Mouse (Mus musculus) forebrain, embryonic 15.5 days (tissue): ENCODE results near the gene Mpp5. TPM values are rescaled to one million over a fixed set of nuclear protein-coding genes. Genes with fewer than 3 reads are reported as not detected.

ENCODE experiments used
- ATAC-seq: fragments of 200-750 bp; cut with Nextera tagmentation; replicated peaks from 2 replicates; pipeline ENCODE4 v1.8.0; 2017; ENCODE audit warnings: mild to moderate bottlenecking, moderate TSS enrichment, moderate library complexity
- H3K27ac ChIP-seq: fragments of 300-500 bp; sonication (generic); replicated peaks from 2 replicates; pipeline ENCODE4 v1.5.1; 2015; ENCODE audit warnings: mild to moderate bottlenecking, inconsistent platforms
- H3K27me3 ChIP-seq: fragments of 300-500 bp; sonication (generic); 2 replicates; pipeline ENCODE4 v1.6.1; 2015; ENCODE audit warnings: inconsistent platforms
- H3K36me3 ChIP-seq: fragments of 300-500 bp; sonication (generic); 2 replicates; pipeline ENCODE4 v1.6.1; 2015; ENCODE audit warnings: mild to moderate bottlenecking, inconsistent platforms
- H3K4me1 ChIP-seq: fragments of 300-500 bp; sonication (generic); 2 replicates; pipeline ENCODE4 v1.6.1; 2015; ENCODE audit warnings: inconsistent platforms
- H3K4me2 ChIP-seq: fragments of 300-500 bp; sonication (generic); replicated peaks from 2 replicates; pipeline ENCODE4 v1.6.1; 2015; ENCODE audit warnings: mild to moderate bottlenecking, inconsistent platforms
- H3K4me3 ChIP-seq: fragments of 300-500 bp; sonication (generic); 2 replicates; pipeline ENCODE4 v1.5.1; 2015; ENCODE audit warnings: mild to moderate bottlenecking, inconsistent platforms
- H3K9ac ChIP-seq: fragments of 300-500 bp; sonication (generic); replicated peaks from 2 replicates; pipeline ENCODE4 v1.6.1; 2015; ENCODE audit warnings: mild to moderate bottlenecking, inconsistent platforms
- H3K9me3 ChIP-seq: fragments of 300-500 bp; sonication (generic); 2 replicates; pipeline ENCODE4 v1.6.1; 2016; ENCODE audit warnings: inconsistent platforms
- WGBS: fragments of 180-500 bp; shearing (Covaris S2); methylation state at CpG from one replicate; pipeline ENCODE4 v1.1.7; 2015; ENCODE audit warnings: mixed read lengths; 5-methylcytosine and 5-hydroxymethylcytosine counted together
- polyA plus RNA-seq: library from polyadenylated mRNA; unstranded; fragments of >200 nt; fragmentation: Nextera tagmentation; extraction: Ambion mirVana; gene quantifications from 2 replicates; pipeline ENCODE4 v1.2.1, GENCODE M21; 2015

The Mpp5 gene
- polyA plus RNA-seq, 1 experiment from 2014 or later: 16.9 TPM

DNA sequence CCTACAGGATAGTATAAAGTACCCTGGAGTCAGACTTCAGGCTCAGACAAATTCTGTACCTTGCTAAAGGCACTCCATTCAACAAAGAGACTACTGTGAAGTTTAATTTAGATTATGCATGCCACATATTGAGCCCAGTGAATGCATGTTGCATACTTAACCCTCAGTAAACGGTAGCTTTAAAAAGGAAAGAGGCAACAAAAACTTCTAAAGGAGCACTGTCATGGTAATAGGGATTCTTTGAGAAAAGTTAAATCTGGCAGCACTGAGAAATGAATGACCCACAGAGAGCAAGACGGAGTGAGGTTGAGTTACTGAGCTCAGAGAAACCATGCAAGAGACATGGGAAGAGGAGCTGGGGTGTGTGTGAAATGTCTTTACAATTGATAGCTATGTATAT lies 29.2 kb downstream of the Mpp5 start:
- peak; percentile 61 for ATAC-seq
- H3K9ac ChIP-seq: no peak overlapping the region
- H3K27me3 ChIP-seq: no peaks in the 10 kb centered on the region
- no peaks in the 10 kb centered on the region for H3K9me3 ChIP-seq
- no peaks in the 10 kb centered on the region for H3K36me3 ChIP-seq
- H3K4me2 ChIP-seq: no peak overlapping the region
- H3K27ac ChIP-seq: no peak overlapping the region
- no peak overlapping the region for H3K4me3 ChIP-seq
- H3K4me1 ChIP-seq: 0 out of 2 replicates have a peak, but pooled peaks cover 5% of the 10 kb centered on the region
- 2% methylated on average over 2 of the region's 2 CpGs for WGBS

DNA sequence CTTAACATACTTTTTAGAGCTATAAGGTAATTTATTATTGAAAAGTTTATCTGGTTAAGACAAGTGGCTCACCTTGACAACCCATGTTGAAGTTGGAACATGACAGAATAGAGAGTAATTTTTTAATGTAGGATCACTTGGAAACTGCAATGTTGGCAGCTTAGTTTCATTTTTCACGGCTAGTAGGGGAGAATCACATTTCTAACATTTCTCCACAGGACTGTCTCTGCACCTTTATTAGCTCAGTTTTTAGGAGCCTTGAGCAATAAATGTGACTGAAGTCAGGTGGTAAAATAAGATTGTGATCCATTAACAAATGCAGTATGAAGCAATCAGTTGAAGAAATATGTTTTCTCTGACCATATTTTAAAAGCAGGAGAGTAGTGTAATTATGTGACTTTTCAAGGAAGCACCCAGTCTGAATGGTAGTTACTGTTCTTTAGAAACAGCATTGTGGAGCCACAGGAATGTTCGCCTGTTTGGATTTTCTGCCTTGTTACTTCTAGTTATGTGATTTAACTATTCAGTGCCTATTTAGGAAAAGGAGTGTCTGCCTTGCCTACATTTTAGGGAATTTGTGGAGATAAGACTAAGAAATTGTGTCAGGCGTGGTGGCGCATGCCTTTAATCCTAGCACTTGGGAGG lies 29.8 kb downstream of the Mpp5 start:
- no peak overlapping the region for H3K4me3 ChIP-seq
- ATAC-seq: no peak
- 0 out of 2 replicates have a peak, but pooled peaks cover 5% of the 10 kb centered on the region for H3K4me1 ChIP-seq
- H3K36me3 ChIP-seq: no peaks in the 10 kb centered on the region
- H3K9me3 ChIP-seq: no peaks in the 10 kb centered on the region
- H3K4me2 ChIP-seq: no peak overlapping the region
- H3K27me3 ChIP-seq: no peaks in the 10 kb centered on the region
- H3K9ac ChIP-seq: no peak overlapping the region
- H3K27ac ChIP-seq: no peak overlapping the region
- 43% methylated on average over 4 of the region's 4 CpGs for WGBS

DNA sequence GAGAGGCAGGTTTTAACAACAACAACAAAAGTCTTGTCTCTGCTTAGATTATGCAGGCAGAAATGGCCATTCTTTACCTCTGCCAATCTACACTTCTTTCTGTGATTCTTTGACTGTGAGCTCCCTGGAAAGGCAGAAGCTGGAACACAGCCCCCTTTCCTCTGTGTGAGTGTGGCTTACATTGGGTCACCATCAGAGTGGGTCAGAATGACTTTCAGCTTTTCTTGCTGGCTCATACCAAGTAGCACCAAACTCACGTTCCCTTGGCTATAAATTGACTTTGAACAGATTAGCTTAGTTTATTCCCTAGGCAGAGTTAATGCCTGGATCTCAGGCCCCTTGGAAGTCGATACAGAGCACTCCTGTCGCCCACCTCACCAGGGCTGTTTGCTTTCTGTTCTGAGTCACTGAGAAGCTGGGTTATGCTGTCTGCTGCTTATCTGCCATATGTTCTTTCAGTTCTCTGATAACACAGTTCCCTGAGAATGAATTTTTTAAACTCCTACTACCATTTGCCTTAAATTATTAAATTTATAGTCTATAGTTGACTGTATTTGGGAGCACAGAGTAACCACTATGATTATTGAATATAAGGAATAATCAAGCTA lies 39.7 kb downstream of the Mpp5 start:
- Histone ChIP-seq H3K4me3 (no peak overlapping the region), H3K27me3 (no peaks in the 10 kb centered on the region), H3K27ac (no peak overlapping the region), H3K36me3 (no peaks in the 10 kb centered on the region), H3K9ac (no peak overlapping the region), H3K9me3 (no peaks in the 10 kb centered on the region), H3K4me1 (no peaks in the 10 kb centered on the region), H3K4me2 (no peak overlapping the region)
- WGBS: 60% methylated on average over 3 of the region's 3 CpGs
- no peak for ATAC-seq

DNA sequence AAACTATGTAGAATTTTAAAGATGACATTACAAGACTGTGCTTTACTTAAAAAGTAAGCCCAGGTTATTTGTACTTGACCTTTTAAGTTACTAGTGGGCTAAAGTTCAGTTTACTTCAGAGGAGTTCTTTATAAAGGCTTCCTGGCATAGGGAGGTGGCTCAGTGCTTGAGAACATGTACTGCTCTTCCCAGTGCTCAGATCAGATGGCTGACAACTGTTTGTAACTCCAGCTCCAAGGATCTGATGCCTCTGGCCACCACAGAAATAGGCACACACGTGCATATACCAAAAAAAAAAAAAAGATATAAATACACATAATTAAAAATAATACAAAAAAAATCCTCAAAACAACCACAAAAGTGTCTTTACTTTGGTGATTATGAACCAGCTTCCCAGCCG lies 42.1 kb downstream of the Mpp5 start:
- WGBS: 76% methylated on average over 2 of the region's 2 CpGs
- Histone ChIP-seq H3K9ac (no peak overlapping the region), H3K4me1 (0 out of 2 replicates have a peak, but pooled peaks cover 3% of the 10 kb centered on the region), H3K9me3 (no peaks in the 10 kb centered on the region), H3K27ac (no peak overlapping the region), H3K4me2 (no peak overlapping the region), H3K36me3 (no peaks in the 10 kb centered on the region), H3K27me3 (no peaks in the 10 kb centered on the region), H3K4me3 (no peak overlapping the region)
- no peak for ATAC-seq

DNA sequence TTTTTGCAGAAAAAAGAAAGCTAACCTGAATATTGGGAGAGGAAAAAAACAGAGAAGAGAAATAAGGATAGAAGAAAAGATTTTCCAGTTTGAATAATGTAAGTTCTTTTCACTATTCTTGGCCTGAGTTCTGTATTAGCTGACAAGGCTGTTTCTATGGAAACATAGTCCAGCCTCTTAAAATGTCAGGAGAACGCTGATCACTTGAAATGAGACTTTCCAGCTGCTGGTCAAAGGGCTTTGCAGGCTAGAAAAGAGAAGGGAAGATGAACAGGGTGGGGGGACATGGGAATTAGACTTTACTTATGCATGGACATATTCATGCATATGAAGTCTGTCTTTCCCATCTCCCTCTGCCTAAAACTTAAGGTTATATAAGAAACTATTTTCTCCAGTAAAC lies 45.5 kb downstream of the Mpp5 start:
- Histone ChIP-seq H3K36me3 (no peaks in the 10 kb centered on the region), H3K4me3 (no peak overlapping the region), H3K9me3 (no peaks in the 10 kb centered on the region), H3K4me1 (0 out of 2 replicates have a peak, but pooled peaks cover 3% of the 10 kb centered on the region), H3K27ac (no peak overlapping the region), H3K4me2 (no peak overlapping the region), H3K9ac (no peak overlapping the region), H3K27me3 (no peaks in the 10 kb centered on the region)
- 6% methylated on average over 1 of the region's 1 CpGs for WGBS
- ATAC-seq: no peak

DNA sequence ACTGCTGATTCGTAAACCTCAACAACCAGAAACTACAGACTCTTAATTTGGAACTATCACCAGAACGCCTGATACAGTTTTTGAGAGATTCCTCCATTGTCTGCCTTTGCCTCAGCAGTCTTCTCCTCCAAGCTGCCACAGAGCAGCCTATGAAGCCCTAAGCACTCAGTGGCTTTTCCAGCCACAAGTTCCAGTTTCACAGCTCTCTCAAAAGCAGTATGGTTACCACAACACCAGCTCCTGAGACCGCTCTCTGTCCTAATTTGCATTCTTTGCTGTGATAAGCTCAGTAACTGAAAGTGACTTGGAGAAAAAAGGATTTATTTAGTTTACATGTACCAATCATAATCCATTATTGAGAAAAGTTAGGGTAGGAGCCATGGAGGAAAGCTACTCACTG lies 51.3 kb downstream of the Mpp5 start:
- Histone ChIP-seq H3K36me3 (no peaks in the 10 kb centered on the region), H3K9ac (no peak overlapping the region), H3K9me3 (no peaks in the 10 kb centered on the region), H3K27me3 (no peaks in the 10 kb centered on the region), H3K27ac (no peak overlapping the region), H3K4me3 (no peak overlapping the region), H3K4me1 (no peaks in the 10 kb centered on the region), H3K4me2 (no peak overlapping the region)
- no peak for ATAC-seq
- WGBS: 90% methylated on average over 3 of the region's 3 CpGs

DNA sequence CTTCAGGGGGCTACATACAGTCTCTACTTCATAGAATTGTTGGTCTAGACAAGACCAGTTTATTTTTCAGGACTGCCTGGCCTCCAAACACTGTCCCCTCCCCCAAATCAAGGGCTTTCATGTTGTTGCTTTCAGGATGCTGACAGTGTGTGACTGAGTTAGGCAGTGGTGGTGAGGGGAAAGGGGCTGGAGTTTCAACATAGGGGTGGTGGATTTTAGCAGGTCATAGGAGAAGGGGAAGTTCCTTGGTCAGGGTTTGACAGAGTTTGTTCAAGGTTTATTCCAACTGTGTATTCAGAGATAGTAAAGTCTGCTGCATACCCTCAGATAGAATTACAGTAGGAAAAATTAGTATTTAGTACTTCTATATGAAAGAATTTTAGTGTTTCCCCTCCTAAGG lies 53.1 kb downstream of the Mpp5 start:
- Histone ChIP-seq H3K4me3 (no peak overlapping the region), H3K4me2 (no peak overlapping the region), H3K27me3 (no peaks in the 10 kb centered on the region), H3K4me1 (no peaks in the 10 kb centered on the region), H3K9me3 (no peaks in the 10 kb centered on the region), H3K36me3 (no peaks in the 10 kb centered on the region), H3K27ac (no peak overlapping the region), H3K9ac (no peak overlapping the region)
- ATAC-seq: no peak

DNA sequence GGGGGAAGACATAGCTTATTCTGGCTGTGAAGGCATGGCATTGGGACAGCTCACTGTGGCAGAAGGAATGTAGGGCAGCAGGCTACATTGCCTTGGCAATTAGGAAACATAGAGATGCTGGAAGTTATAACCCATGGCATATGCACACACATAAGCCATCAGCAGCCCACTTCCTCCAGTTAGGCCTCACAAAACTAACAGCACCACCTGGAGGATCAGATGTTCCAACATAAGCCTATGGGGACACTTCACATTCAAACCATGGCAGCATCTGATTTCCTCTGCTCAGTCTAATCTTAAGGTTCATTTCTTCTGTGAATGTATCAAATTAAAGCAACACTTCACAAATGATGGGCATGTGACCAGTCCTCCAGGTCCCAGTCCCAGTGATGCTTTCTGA lies 65.7 kb downstream of the Mpp5 start:
- Histone ChIP-seq H3K4me2 (no peak overlapping the region), H3K36me3 (no peaks in the 10 kb centered on the region), H3K4me1 (no peaks in the 10 kb centered on the region), H3K9ac (no peak overlapping the region), H3K9me3 (no peaks in the 10 kb centered on the region), H3K27ac (no peak overlapping the region), H3K27me3 (no peaks in the 10 kb centered on the region), H3K4me3 (no peak overlapping the region)
- ATAC-seq: peak; percentile 80

DNA sequence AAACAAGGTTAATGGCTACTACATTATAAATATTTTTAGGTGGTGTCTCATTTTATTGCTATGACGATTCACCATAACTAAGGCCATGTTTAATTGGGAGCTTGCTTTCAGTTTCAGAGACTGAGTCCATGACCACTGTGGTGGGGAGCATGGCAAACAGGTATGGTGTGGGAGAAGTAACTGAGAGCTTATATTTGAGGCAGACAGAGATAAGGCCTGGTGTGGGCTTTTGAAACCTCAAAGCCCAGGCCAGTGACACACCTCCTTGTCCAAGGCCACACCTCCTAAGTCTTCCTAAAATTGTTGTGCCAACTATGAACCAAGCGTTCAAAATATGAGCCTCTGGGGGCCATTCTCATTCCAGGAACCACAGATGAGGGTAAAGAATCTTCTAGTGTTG lies 85.8 kb downstream of the Mpp5 start:
- Histone ChIP-seq H3K9me3 (no peaks in the 10 kb centered on the region), H3K4me1 (no peaks in the 10 kb centered on the region), H3K27ac (no peak overlapping the region), H3K4me3 (no peak overlapping the region), H3K27me3 (no peaks in the 10 kb centered on the region), H3K36me3 (peaks cover 38% of the 10 kb centered on the region), H3K9ac (no peak overlapping the region), H3K4me2 (no peak overlapping the region)
- WGBS: 92% methylated on average over 2 of the region's 2 CpGs
- no peak for ATAC-seq

DNA sequence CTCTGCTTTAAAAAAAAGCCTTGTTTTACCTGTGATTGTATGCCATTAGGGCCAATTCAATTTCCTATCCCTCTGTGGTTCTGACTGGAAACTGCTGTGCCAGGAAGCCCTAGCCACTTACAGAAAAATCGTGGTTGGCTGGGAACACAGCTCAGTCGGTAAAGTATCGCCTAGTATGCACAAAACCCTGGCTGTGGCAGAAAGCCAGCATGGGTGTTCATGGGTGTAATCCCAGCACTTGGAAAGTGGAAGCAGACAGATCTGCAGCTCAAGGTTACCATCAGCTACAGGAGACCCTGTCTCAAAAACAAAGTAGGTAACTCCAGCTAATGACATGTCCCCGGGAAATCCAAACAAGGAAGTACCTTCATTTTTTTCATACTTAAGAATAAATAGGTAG lies 91.2 kb downstream of the Mpp5 start:
- 79% methylated on average over 4 of the region's 4 CpGs for WGBS
- Histone ChIP-seq H3K4me1 (no peaks in the 10 kb centered on the region), H3K27ac (no peak overlapping the region), H3K4me3 (no peak overlapping the region), H3K9me3 (no peaks in the 10 kb centered on the region), H3K27me3 (no peaks in the 10 kb centered on the region), H3K4me2 (no peak overlapping the region), H3K9ac (no peak overlapping the region), H3K36me3 (peaks cover 70% of the 10 kb centered on the region)
- ATAC-seq: no peak

DNA sequence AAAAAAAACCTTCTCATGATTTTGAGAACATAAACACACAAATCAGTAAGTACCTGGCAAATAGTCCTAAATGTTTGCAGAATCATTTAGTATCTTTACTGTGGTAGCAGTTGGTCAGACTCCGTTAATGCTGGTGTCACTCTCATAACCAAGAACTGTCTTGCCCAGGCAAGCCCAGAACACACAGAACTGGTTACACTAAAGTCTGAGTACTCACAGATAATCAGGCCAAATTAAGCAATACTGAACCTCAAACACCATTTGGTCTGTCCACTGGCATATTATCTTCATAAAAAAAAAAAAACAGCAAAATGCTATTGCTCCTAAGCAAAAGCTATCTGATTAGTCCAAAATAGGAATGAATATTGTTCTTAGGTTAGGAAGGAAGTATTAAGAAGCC lies 93.7 kb downstream of the Mpp5 start:
- Histone ChIP-seq H3K27me3 (no peaks in the 10 kb centered on the region), H3K27ac (no peak overlapping the region), H3K4me1 (no peaks in the 10 kb centered on the region), H3K9ac (no peak overlapping the region), H3K4me3 (no peak overlapping the region), H3K9me3 (no peaks in the 10 kb centered on the region), H3K36me3 (peaks cover 70% of the 10 kb centered on the region), H3K4me2 (no peak overlapping the region)
- no peak for ATAC-seq
- WGBS: 87% methylated on average over 1 of the region's 1 CpGs

DNA sequence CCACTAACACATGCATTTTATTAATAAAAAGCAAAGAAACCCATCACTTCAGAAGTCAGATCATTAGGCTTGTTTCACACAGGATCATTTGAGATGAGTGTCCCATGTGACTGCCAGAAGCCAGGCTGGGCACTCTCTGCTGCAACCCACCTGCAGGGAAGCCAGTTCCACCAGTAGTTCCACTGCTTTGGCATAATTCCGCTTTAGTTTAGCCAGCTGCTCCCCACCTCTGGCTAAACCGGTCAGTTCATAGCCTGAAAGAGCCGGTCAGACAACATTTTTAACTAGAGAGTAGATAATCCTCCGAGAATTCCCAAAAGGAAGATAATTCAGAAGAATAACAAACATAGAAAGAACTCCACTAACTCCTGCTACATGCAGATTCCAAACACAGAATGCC lies 99.5 kb downstream of the Mpp5 start:
- no peak for ATAC-seq
- H3K27me3 ChIP-seq: no peaks in the 10 kb centered on the region
- 96% methylated on average over 4 of the region's 4 CpGs for WGBS

DNA sequence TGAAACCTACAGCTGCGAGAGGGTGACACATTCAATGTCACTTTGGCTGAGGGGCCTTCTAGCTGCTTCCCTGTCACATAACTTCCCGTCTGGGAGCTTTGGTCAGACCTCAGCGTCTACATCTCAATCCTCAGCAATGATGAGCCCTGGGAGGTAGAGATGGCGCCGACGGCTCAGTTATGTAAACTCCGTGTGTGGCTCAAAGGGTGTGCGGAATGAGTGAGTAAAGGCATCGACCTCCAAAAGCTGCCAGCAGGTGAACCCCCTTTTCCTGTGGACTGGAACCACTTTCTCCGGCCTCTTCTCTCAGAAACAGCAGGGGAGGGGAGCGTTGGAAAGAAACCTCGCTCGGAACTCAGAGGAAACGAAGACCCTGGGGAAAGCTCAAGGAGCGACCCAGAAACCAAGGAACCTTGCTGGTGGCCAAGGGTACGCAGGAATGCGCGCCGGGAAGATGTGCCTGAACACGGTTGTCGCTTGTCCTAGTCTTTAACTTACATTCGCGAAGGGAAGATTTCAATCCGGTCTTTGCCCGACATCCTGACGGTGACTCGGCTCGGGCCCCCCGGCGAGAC lies 112.3 kb downstream of the Mpp5 start:
- 1% methylated on average over 30 of the region's 30 CpGs for WGBS
- Histone ChIP-seq H3K4me2 (peak overlapping the region; percentile 87), H3K27ac (peak overlapping the region; percentile 54), H3K4me3 (peak overlapping the region; percentile 89), H3K9ac (peak overlapping the region; percentile 74), H3K36me3 (peaks cover 6% of the 10 kb centered on the region), H3K27me3 (no peaks in the 10 kb centered on the region), H3K9me3 (no peaks in the 10 kb centered on the region), H3K4me1 (peaks cover 39% of the 10 kb centered on the region)
- ATAC-seq: peak; percentile 59

More for the DNA sequence above, 99.5 kb downstream of the Mpp5 start:
- peaks cover 56% of the 10 kb centered on the region for H3K36me3 ChIP-seq
- H3K9me3 ChIP-seq: no peaks in the 10 kb centered on the region
- no peaks in the 10 kb centered on the region for H3K4me1 ChIP-seq
- H3K9ac ChIP-seq: no peak overlapping the region
- H3K4me3 ChIP-seq: no peak overlapping the region
- H3K27ac ChIP-seq: no peak overlapping the region
- no peak overlapping the region for H3K4me2 ChIP-seq
